Comparison of ENCODE assay signal across 7 mouse cellular contexts in the genomic region with DNA sequence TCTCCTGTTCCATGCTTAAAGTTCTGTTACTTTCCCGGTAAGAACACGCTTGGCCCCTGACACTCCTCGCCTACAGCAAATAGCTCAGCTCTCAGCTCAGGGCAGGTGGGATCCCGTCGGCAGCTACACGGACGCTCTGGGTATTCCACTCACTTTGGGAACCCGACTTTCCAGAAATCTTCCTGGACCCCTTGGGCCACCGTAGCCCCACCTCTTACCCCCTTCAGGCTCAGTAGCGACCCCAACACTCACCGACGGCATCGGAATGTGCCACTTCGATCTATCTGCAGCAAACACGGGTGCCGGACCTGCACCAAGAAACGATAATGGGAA. TPM values are rescaled to one million over a fixed set of nuclear protein-coding genes. Genes with fewer than 3 reads are reported as not detected.
DNase-seq lines count a peak whose midpoint lies in the region; ATAC-seq lines count a peak whose summit lies in the region.

Gene Ganc, plus strand, starts transcription at position 244 of the 333 bp plus-strand sequence.

- H3K4me1 ChIP-seq in embryonic facial prominence, embryonic 13.5 days: peaks cover 15% of the 10 kb centered on the region
- H3K4me1 ChIP-seq in heart, embryonic 13.5 days: peaks cover 24% of the 10 kb centered on the region
- H3K4me1 ChIP-seq in neural tube, embryonic 13.5 days (replicated peaks): peaks cover 31% of the 10 kb centered on the region

- H3K36me3 ChIP-seq in embryonic facial prominence, embryonic 13.5 days: no peaks in the 10 kb centered on the region
- H3K36me3 ChIP-seq in heart, embryonic 13.5 days: peaks cover 15% of the 10 kb centered on the region
- H3K36me3 ChIP-seq in neural tube, embryonic 13.5 days: no peaks in the 10 kb centered on the region

- peak within 1 kb of the TSS; percentile 68 for H3K4me3 ChIP-seq in embryonic facial prominence, embryonic 13.5 days
- H3K4me3 ChIP-seq in heart, embryonic 13.5 days: peak within 1 kb of the TSS; percentile 89
- H3K4me3 ChIP-seq in neural tube, embryonic 13.5 days: peak within 1 kb of the TSS; percentile 80

- H3K9me3 ChIP-seq in embryonic facial prominence, embryonic 13.5 days: peaks cover 4% of the 10 kb centered on the region; the same call in 1 of the 2 replicates
- H3K9me3 ChIP-seq in heart, embryonic 13.5 days: 0 out of 2 replicates have a peak, but pooled peaks cover 9% of the 10 kb centered on the region
- peaks cover 18% of the 10 kb centered on the region; the same call in 1 of the 2 replicates for H3K9me3 ChIP-seq in neural tube, embryonic 13.5 days

- no peak for DNase-seq in thymus, postnatal 0 days (ENCODE audit: low spot score)
- DNase-seq in thymus, postnatal 10 days (ENCODE audit: low spot score in 2 of 2): no peak
- DNase-seq in left cerebral cortex, postnatal 4 days: peak; percentile 61
- no peak for DNase-seq in thymus, postnatal 25 days

- H3K27me3 ChIP-seq in embryonic facial prominence, embryonic 13.5 days: no peaks in the 10 kb centered on the region
- H3K27me3 ChIP-seq in heart, embryonic 13.5 days (replicated peaks): no peaks in the 10 kb centered on the region
- H3K27me3 ChIP-seq in neural tube, embryonic 13.5 days: no peaks in the 10 kb centered on the region

- H3K27ac ChIP-seq in embryonic facial prominence, embryonic 13.5 days: peak within 1 kb of the TSS; percentile 94
- H3K27ac ChIP-seq in heart, embryonic 13.5 days (replicated peaks): peak within 1 kb of the TSS; percentile 99
- H3K27ac ChIP-seq in neural tube, embryonic 13.5 days (replicated peaks): peak within 1 kb of the TSS; percentile 94

- peak within 1 kb of the TSS; percentile 80 for H3K9ac ChIP-seq in embryonic facial prominence, embryonic 13.5 days
- peak within 1 kb of the TSS; percentile 92 for H3K9ac ChIP-seq in heart, embryonic 13.5 days
- peak within 1 kb of the TSS; percentile 84 for H3K9ac ChIP-seq in neural tube, embryonic 13.5 days

- H3K4me2 ChIP-seq in embryonic facial prominence, embryonic 13.5 days: peak within 1 kb of the TSS; percentile 80
- peak within 1 kb of the TSS; percentile 88 for H3K4me2 ChIP-seq in heart, embryonic 13.5 days
- H3K4me2 ChIP-seq in neural tube, embryonic 13.5 days: peak within 1 kb of the TSS; percentile 88

- under 1% methylated on average over 17 of the region's 17 CpGs for WGBS in embryonic facial prominence, embryonic 13.5 days
- under 1% methylated on average over 17 of the region's 17 CpGs for WGBS in heart, embryonic 13.5 days
- WGBS in neural tube, embryonic 13.5 days: 1% methylated on average over 17 of the region's 17 CpGs

- intact Hi-C loops in left cerebral cortex, postnatal 4 days (cut with DNase I): loop anchor here (10.0 kb wide), 1 partner anchor 101 kb away; no protein-coding TSS in a partner anchor

- ATAC-seq in embryonic facial prominence, embryonic 13.5 days (ENCODE audit: insufficient number of reproducible peaks, insufficient read depth, low FRiP score, low TSS enrichment, low read depth): peak; percentile 75
- peak; percentile 47 for ATAC-seq in heart, embryonic 13.5 days (ENCODE audit: extremely low read depth, insufficient number of reproducible peaks, low FRiP score, low TSS enrichment)
- ATAC-seq in neural tube, embryonic 13.5 days (ENCODE audit: low read depth): peak; percentile 91

RNA-seq across cellular contexts. Expression of gene Ganc, which starts in this region (rescaled TPM):
- 24.1 and 31.9 TPM in 2 replicates for polyA plus RNA-seq in thymus, postnatal 0 days (2015; fragmentation: Nextera tagmentation; extraction: Ambion mirVana)
- polyA plus RNA-seq in embryonic facial prominence, embryonic 13.5 days (2015; fragmentation: Nextera tagmentation; extraction: Ambion mirVana): 8.0 and 8.6 TPM in 2 replicates
- 8.7 and 9.1 TPM in 2 replicates for polyA plus RNA-seq in heart, embryonic 13.5 days (2015; fragmentation: Nextera tagmentation; extraction: Ambion mirVana)
- total RNA-seq in left cerebral cortex, postnatal 4 days (2021): 1 to 10 TPM; 8.3 to 8.9 TPM
- polyA plus RNA-seq in neural tube, embryonic 13.5 days (2015; fragmentation: Nextera tagmentation; extraction: Ambion mirVana): 8.2 and 8.4 TPM in 2 replicates
